Mouse (Mus musculus): Measurements from ENCODE around the gene Angptl3. TPM values are rescaled to one million over a fixed set of nuclear protein-coding genes. Genes with fewer than 3 reads are reported as not detected.

Gene Angptl3
- total and polyA plus RNA-seq, 3 experiments = not detected

- Histone ChIP-seq H3K4me1 (ENCODE audit: control insufficient read depth in 1 of 2, insufficient read depth in 2 of 2) (no peaks in the 10 kb centered on the region), H3K36me3 (replicated peaks in 1 of 2; ENCODE audit: control insufficient read depth in 1 of 2, insufficient read depth in 1 of 2, low read length in 1 of 2) (no peaks in the 10 kb centered on the region), H3K27me3 (replicated peaks) (no peaks in the 10 kb centered on the region), H3K79me2 (replicated peaks; ENCODE audit: control insufficient read depth, extremely low read depth, insufficient read depth, poor library complexity, severe bottlenecking) (no peaks in the 10 kb centered on the region), H3K4me3 (replicated peaks in 1 of 3; ENCODE audit: low read depth in 2 of 3, low read length in 2 of 3, poor library complexity in 1 of 3) (no peak overlapping the region), H3K9me3 (replicated peaks; ENCODE audit: low read length) (peaks cover 23% of the 10 kb centered on the region), H3K4me2 (ENCODE audit: insufficient read depth, low read depth, poor library complexity, severe bottlenecking) (no peak overlapping the region), H3K9ac (ENCODE audit: insufficient read depth, low read depth) (no peak overlapping the region), H3K27ac (ENCODE audit: insufficient read depth, low read depth) (no peak overlapping the region)
- dilution Hi-C loops (cut with MboI; ENCODE audit: extremely low pct_ligation_motif_present, extremely low pct_unique_long_range_greater_than_20kb, low sequenced_read_pairs) = no loop called here
- no peak for DNase-seq (ENCODE audit: extremely low read depth)
- TF ChIP-seq USF2 (conservative IDR thresholded peaks at IDR 0.05; ENCODE audit: low read depth, low read length) = no peak
- in situ Hi-C loops (cut with MboI; ENCODE audit: low pct_ligation_motif_present, low pct_unique_long_range_greater_than_20kb, low sequenced_read_pairs) = no loop called here
These were observed 61.0 kb downstream of the Angptl3 start for GRCm38 (mm10) chr4:99091777-99092176.

Other genes starting within 250 kb of the Angptl3 start
- gene Kank4, start 213.4 kb upstream of the Angptl3 start, total RNA-seq (2012; rRNA removed) = not detected in 2 replicates
- gene Kank4, start 213.4 kb upstream of the Angptl3 start, total RNA-seq (2014; rRNA removed) = not detected in 2 replicates
- gene Kank4, start 213.4 kb upstream of the Angptl3 start, polyA plus RNA-seq (2012; ENCODE audit: insufficient read length, low read depth) = not detected in 2 replicates
- gene I0C0044D17Rik, start 207.1 kb upstream of the Angptl3 start, total RNA-seq (2012; rRNA removed) = not detected in 2 replicates
- not detected in 2 replicates for gene I0C0044D17Rik, start 207.1 kb upstream of the Angptl3 start, total RNA-seq (2014; rRNA removed)
- not detected in 2 replicates for gene I0C0044D17Rik, start 207.1 kb upstream of the Angptl3 start, polyA plus RNA-seq (2012; ENCODE audit: insufficient read length, low read depth)
- gene Usp1, start 107.1 kb upstream of the Angptl3 start, total RNA-seq (2012; rRNA removed) = 40.9 and 46.1 TPM in 2 replicates
- gene Usp1, start 107.1 kb upstream of the Angptl3 start, total RNA-seq (2014; rRNA removed) = 142 and 149 TPM in 2 replicates
- gene Usp1, start 107.1 kb upstream of the Angptl3 start, polyA plus RNA-seq (2012; ENCODE audit: insufficient read length, low read depth) = 115 and 118 TPM in 2 replicates
- 0.04 and 0.30 TPM in 2 replicates for gene Dock7, start 90.0 kb downstream of the Angptl3 start, total RNA-seq (2012; rRNA removed)
- not detected in 2 replicates for gene Dock7, start 90.0 kb downstream of the Angptl3 start, total RNA-seq (2014; rRNA removed)
- not detected in 2 replicates for gene Dock7, start 90.0 kb downstream of the Angptl3 start, polyA plus RNA-seq (2012; ENCODE audit: insufficient read length, low read depth)
- not detected in 2 replicates for gene Atg4c, start 163.0 kb downstream of the Angptl3 start, total RNA-seq (2012; rRNA removed)
- gene Atg4c, start 163.0 kb downstream of the Angptl3 start, total RNA-seq (2014; rRNA removed) = not detected in 2 replicates
- gene Atg4c, start 163.0 kb downstream of the Angptl3 start, polyA plus RNA-seq (2012; ENCODE audit: insufficient read length, low read depth) = not detected in 2 replicates

All from CH12.LX (cell line).